Mouse (Mus musculus) heart, postnatal 0 days (tissue): ENCODE measurements around the gene Tex264. TPM values are rescaled to one million over a fixed set of nuclear protein-coding genes. Genes with fewer than 3 reads are reported as not detected.

Source experiments
- ATAC-seq: fragments of 200-750 bp; cut with Nextera tagmentation; 2 replicates; pipeline ENCODE4 v1.8.0; 2017; ENCODE audit warnings: low read depth, moderate number of reproducible peaks, moderate library complexity; ENCODE audit not compliant: insufficient read depth
- DNase-seq: peaks from one replicate; pipeline ENCODE4 v3.0.0-alpha.2; 2016; ENCODE audit warnings: low spot score
- H3K27ac ChIP-seq: fragments of 300-500 bp; sonication (generic); 2 replicates; pipeline ENCODE4 v1.5.1; 2014; ENCODE audit warnings: low read depth, mild to moderate bottlenecking
- H3K27me3 ChIP-seq: fragments of 300-500 bp; sonication (generic); 2 replicates; pipeline ENCODE4 v1.6.1; 2014; ENCODE audit warnings: low read length, mixed read lengths; ENCODE audit not compliant: control insufficient read depth, insufficient read depth
- H3K36me3 ChIP-seq: fragments of 300-500 bp; sonication (generic); replicated peaks from 2 replicates; pipeline ENCODE4 v1.6.1; 2014; ENCODE audit warnings: low read length, mixed read lengths; ENCODE audit not compliant: control insufficient read depth, insufficient read depth
- H3K4me1 ChIP-seq: fragments of 300-500 bp; sonication (generic); 2 replicates; pipeline ENCODE4 v1.6.1; 2014; ENCODE audit warnings: antibody characterized with exemption; ENCODE audit not compliant: control insufficient read depth, insufficient read depth
- H3K4me2 ChIP-seq: fragments of 300-500 bp; sonication (generic); 2 replicates; pipeline ENCODE4 v1.6.1; 2014; ENCODE audit warnings: low read depth, mild to moderate bottlenecking, low read length, moderate library complexity
- H3K4me3 ChIP-seq: fragments of 300-500 bp; sonication (generic); 2 replicates; pipeline ENCODE4 v1.5.1; 2014; ENCODE audit warnings: low read depth, low read length
- H3K9ac ChIP-seq: fragments of 300-500 bp; sonication (generic); replicated peaks from 2 replicates; pipeline ENCODE4 v1.6.1; 2014; ENCODE audit warnings: low read depth, low read length, mixed read lengths
- H3K9me3 ChIP-seq: fragments of 300-500 bp; sonication (generic); replicated peaks from 2 replicates; pipeline ENCODE4 v1.6.1; 2016; ENCODE audit warnings: low read length; ENCODE audit not compliant: control insufficient read depth
- CTCF ChIP-seq: IDR thresholded peaks from 2 replicates; pipeline ENCODE4 v1.5.1; 2016; ENCODE audit warnings: antibody characterized with exemption, control low read depth, low read depth
- EP300 ChIP-seq: IDR thresholded peaks from 2 replicates; pipeline ENCODE4 v1.6.1; 2016; ENCODE audit warnings: antibody characterized with exemption, low read depth
- WGBS: fragments of 180-500 bp; shearing (Covaris S2); extraction: QIAGEN DNeasy Blood & Tissue Kit; methylation state at CpG from one replicate; pipeline ENCODE4 v1.1.7; 2014; 5-methylcytosine and 5-hydroxymethylcytosine counted together
- polyA plus RNA-seq: library from polyadenylated mRNA; unstranded; fragments of >200 nt; fragmentation: Nextera tagmentation; extraction: Ambion mirVana; gene quantifications from 2 replicates; pipeline ENCODE4 v1.2.1, GENCODE M21; 2015
- total RNA-seq: library from RNA; depleted of rRNA; stranded (reverse); fragments of >200 nt; gene quantifications from 2 replicates; pipeline ENCODE4 v1.2.3, GENCODE M21; 2014; ENCODE audit warnings: low replicate concordance; rRNA removed

The Tex264 gene
- total and polyA plus RNA-seq, 2 experiments from 2014 or later: 30.9 to 44.6 TPM

DNA sequence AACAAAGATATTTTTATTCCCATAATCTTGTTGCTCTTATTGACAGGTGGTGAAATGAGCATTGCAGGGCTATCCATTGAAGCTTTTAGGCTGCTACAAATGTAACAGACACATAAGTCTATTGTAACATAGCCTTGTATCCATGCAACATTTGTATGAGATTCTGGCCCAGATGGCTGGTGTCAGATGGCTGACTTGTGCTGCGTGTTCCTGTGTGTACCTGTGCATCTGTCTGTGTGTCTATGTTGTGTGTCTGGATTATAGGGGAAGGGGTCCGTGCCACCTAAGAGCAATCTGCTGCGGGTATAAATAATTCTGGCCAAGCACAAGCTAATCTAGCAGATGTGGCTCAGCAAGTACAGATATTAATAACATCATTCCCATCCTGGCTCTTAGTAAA lies 68.2 kb downstream of the Tex264 start:
- TF ChIP-seq CTCF (no peak), EP300 (no peak)
- 70% methylated on average over 3 of the region's 3 CpGs for WGBS
- Histone ChIP-seq H3K9me3 (no peaks in the 10 kb centered on the region), H3K27me3 (0 out of 2 replicates have a peak, but pooled peaks cover 3% of the 10 kb centered on the region), H3K27ac (no peak overlapping the region), H3K4me2 (no peak overlapping the region), H3K9ac (no peak overlapping the region), H3K4me3 (no peak overlapping the region), H3K36me3 (no peaks in the 10 kb centered on the region), H3K4me1 (no peaks in the 10 kb centered on the region)
- ATAC-seq: no peak
- DNase-seq: no peak

DNA sequence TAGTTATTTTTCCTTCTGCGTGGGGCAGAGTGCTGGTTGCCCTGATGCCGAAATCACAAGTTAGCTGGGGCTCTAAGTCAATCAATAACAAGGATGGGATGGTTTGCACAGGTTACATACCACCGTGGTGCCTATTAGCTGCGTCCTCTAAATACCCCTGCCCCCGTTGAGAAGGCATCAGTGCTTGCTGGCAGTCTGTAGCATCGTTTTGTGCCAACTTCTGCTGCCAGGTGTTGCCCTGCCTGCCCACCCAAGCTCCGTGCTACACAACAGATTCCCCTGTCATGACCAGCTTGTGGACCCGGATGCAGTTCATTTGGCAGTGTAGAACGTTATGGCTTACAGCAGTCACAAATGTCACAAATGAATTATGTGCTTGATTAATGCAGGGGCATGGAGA lies 69.4 kb downstream of the Tex264 start:
- no peaks in the 10 kb centered on the region for H3K36me3 ChIP-seq
- no peak overlapping the region for H3K27ac ChIP-seq
- DNase-seq (no peak), ATAC-seq (no peak)
- H3K4me2 ChIP-seq: no peak overlapping the region
- WGBS: 79% methylated on average over 9 of the region's 9 CpGs
- no peaks in the 10 kb centered on the region for H3K4me1 ChIP-seq
- H3K4me3 ChIP-seq: no peak overlapping the region
- H3K27me3 ChIP-seq: 0 out of 2 replicates have a peak, but pooled peaks cover 3% of the 10 kb centered on the region
- TF ChIP-seq CTCF (no peak), EP300 (no peak)
- H3K9ac ChIP-seq: no peak overlapping the region
- no peaks in the 10 kb centered on the region for H3K9me3 ChIP-seq

DNA sequence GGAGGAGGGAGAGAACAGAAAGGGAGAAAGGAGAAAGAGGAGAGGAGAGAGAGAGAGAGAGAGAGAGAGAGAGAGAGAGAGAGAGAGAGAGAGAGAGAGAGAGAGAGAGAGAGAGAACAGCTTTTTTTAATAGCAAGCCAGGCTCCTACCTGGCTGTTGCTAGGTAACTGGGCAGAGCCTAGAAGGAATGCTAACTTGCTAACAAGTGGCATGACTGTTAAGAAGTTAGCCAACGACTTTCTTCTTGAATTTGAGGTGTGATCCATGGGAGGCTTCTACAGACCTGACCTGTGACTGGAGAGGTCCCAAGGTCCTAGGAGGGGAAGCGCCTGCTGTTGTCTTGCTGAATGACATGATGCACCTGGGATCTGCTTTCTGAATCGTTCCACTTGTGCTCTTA lies 71.1 kb downstream of the Tex264 start:
- H3K27ac ChIP-seq: no peak overlapping the region
- no peak overlapping the region for H3K9ac ChIP-seq
- H3K4me3 ChIP-seq: no peak overlapping the region
- no peaks in the 10 kb centered on the region for H3K36me3 ChIP-seq
- no peak for ATAC-seq
- H3K9me3 ChIP-seq: no peaks in the 10 kb centered on the region
- H3K27me3 ChIP-seq: 0 out of 2 replicates have a peak, but pooled peaks cover 3% of the 10 kb centered on the region
- no peak overlapping the region for H3K4me2 ChIP-seq
- H3K4me1 ChIP-seq: no peaks in the 10 kb centered on the region
- WGBS: 34% methylated on average over 3 of the region's 3 CpGs
- no peak for DNase-seq
- TF ChIP-seq EP300 (no peak), CTCF (no peak)

DNA sequence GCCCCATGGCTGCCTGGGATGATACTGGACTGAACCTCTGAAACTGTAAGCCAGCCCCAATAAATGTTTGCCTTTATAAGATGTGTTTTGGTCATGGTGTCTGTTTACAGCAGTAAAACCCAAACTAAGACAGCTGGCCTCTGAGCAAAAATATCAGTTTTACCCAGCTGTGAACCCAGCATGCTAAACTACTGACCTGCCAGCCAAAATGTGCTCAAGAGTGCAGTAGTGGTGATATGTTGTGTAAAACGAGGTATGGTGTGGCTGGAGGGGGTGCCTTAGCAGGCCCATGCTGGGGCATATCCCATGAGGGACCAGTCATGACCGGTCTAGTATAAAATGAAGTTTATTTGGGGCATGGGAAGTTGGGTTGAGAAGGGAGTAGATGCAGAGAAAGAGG lies 71.8 kb downstream of the Tex264 start:
- DNase-seq (no peak), ATAC-seq (no peak)
- H3K27me3 ChIP-seq: 0 out of 2 replicates have a peak, but pooled peaks cover 3% of the 10 kb centered on the region
- H3K4me2 ChIP-seq: no peak overlapping the region
- no peak overlapping the region for H3K27ac ChIP-seq
- no peaks in the 10 kb centered on the region for H3K36me3 ChIP-seq
- no peaks in the 10 kb centered on the region for H3K4me1 ChIP-seq
- H3K9me3 ChIP-seq: no peaks in the 10 kb centered on the region
- 73% methylated on average over 2 of the region's 2 CpGs for WGBS
- no peak overlapping the region for H3K4me3 ChIP-seq
- TF ChIP-seq CTCF (no peak), EP300 (no peak)
- H3K9ac ChIP-seq: no peak overlapping the region

DNA sequence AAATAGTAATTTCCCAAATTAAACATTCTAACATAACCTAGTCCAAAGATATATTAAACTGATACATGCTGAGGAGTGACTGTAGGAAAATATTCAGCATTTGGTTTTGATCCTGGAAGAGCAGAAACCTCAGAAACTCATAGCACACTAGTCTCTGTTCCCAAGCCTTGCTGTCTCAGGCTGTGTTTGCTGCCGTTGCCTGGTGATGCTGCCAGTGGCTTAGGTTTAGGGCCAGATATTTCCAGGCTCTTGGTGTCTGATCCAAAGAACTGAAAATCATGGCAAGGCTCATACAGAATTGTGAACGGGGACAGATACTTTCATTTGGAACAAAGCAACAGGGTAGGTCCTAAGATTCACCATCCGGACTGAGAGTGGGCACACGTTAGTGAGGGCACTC lies 75.0 kb downstream of the Tex264 start:
- no peak for TF ChIP-seq EP300
- TF ChIP-seq CTCF: no peak
- Histone ChIP-seq H3K9me3 (no peaks in the 10 kb centered on the region), H3K27ac (no peak overlapping the region), H3K27me3 (no peaks in the 10 kb centered on the region), H3K36me3 (no peaks in the 10 kb centered on the region), H3K9ac (no peak overlapping the region), H3K4me1 (no peaks in the 10 kb centered on the region), H3K4me3 (no peak overlapping the region), H3K4me2 (no peak overlapping the region)
- WGBS: 73% methylated on average over 4 of the region's 4 CpGs
- DNase-seq (no peak), ATAC-seq (no peak)

Other genes starting within 250 kb of the Tex264 start
- gene Acy1, start 247.6 kb downstream of the Tex264 start, total RNA-seq: 38.5 and 45.3 TPM in 2 replicates
- 19.0 and 20.1 TPM in 2 replicates for gene Acy1, start 247.6 kb downstream of the Tex264 start, polyA plus RNA-seq
- 14.9 and 46.8 TPM in 2 replicates for gene Abhd14b, start 238.5 kb downstream of the Tex264 start, total RNA-seq
- 5.3 and 5.9 TPM in 2 replicates for gene Abhd14b, start 238.5 kb downstream of the Tex264 start, polyA plus RNA-seq
- 57.3 and 64.8 TPM in 2 replicates for gene Abhd14a, start 238.2 kb downstream of the Tex264 start, total RNA-seq
- gene Abhd14a, start 238.2 kb downstream of the Tex264 start, polyA plus RNA-seq: 45.8 and 47.1 TPM in 2 replicates
- 157 and 188 TPM in 2 replicates for gene Pcbp4, start 232.6 kb downstream of the Tex264 start, total RNA-seq
- gene Pcbp4, start 232.6 kb downstream of the Tex264 start, polyA plus RNA-seq: 40.9 and 44.1 TPM in 2 replicates
- not detected in 2 replicates for gene Gpr62, start 220.0 kb downstream of the Tex264 start, total RNA-seq
- 0.11 TPM in 1 of 2 replicates, not detected in the other for gene Gpr62, start 220.0 kb downstream of the Tex264 start, polyA plus RNA-seq
- 16.5 and 54.6 TPM in 2 replicates for gene Rrp9, start 210.0 kb downstream of the Tex264 start, total RNA-seq
- gene Rrp9, start 210.0 kb downstream of the Tex264 start, polyA plus RNA-seq: 17.6 and 21.0 TPM in 2 replicates
- 7.2 and 16.7 TPM in 2 replicates for gene Parp3, start 209.0 kb downstream of the Tex264 start, total RNA-seq
- gene Parp3, start 209.0 kb downstream of the Tex264 start, polyA plus RNA-seq: 2.8 and 2.9 TPM in 2 replicates
- not detected in 2 replicates for gene Iqcf1, start 186.0 kb downstream of the Tex264 start, total RNA-seq
- gene Iqcf1, start 186.0 kb downstream of the Tex264 start, polyA plus RNA-seq: not detected in 2 replicates
- not detected in 2 replicates for gene Iqcf5, start 171.4 kb downstream of the Tex264 start, total RNA-seq
- not detected in 2 replicates for gene Iqcf5, start 171.4 kb downstream of the Tex264 start, polyA plus RNA-seq
- not detected in 2 replicates for gene Iqcf3, start 124.3 kb downstream of the Tex264 start, total RNA-seq
- not detected in 2 replicates for gene Iqcf3, start 124.3 kb downstream of the Tex264 start, polyA plus RNA-seq
- gene Iqcf4, start 114.9 kb downstream of the Tex264 start, total RNA-seq: not detected in 2 replicates
- gene Iqcf4, start 114.9 kb downstream of the Tex264 start, polyA plus RNA-seq: not detected in 2 replicates
- not detected in 2 replicates for gene Iqcf6, start 59.3 kb downstream of the Tex264 start, total RNA-seq
- not detected in 2 replicates for gene Iqcf6, start 59.3 kb downstream of the Tex264 start, polyA plus RNA-seq
- gene Grm2, start 29.8 kb downstream of the Tex264 start, total RNA-seq: not detected in 2 replicates
- not detected in 2 replicates for gene Grm2, start 29.8 kb downstream of the Tex264 start, polyA plus RNA-seq
- gene Rad54l2, start 103.3 kb upstream of the Tex264 start, total RNA-seq: 10.8 and 23.2 TPM in 2 replicates
- 1.8 and 1.9 TPM in 2 replicates for gene Rad54l2, start 103.3 kb upstream of the Tex264 start, polyA plus RNA-seq
- 19.7 and 20.9 TPM in 2 replicates for gene Dcaf1, start 135.9 kb upstream of the Tex264 start, total RNA-seq
- 6.4 and 7.1 TPM in 2 replicates for gene Dcaf1, start 135.9 kb upstream of the Tex264 start, polyA plus RNA-seq
- 14.5 and 23.8 TPM in 2 replicates for gene Rbm15b, start 201.5 kb upstream of the Tex264 start, total RNA-seq
- 2.2 TPM in 2 replicates for gene Rbm15b, start 201.5 kb upstream of the Tex264 start, polyA plus RNA-seq
- gene Manf, start 206.1 kb upstream of the Tex264 start, total RNA-seq: 50.8 and 55.2 TPM in 2 replicates
- 88.0 and 137 TPM in 2 replicates for gene Manf, start 206.1 kb upstream of the Tex264 start, polyA plus RNA-seq